Mouse (Mus musculus): Measurements from ENCODE around the gene 1110008P14Rik.

1110008P14Rik gene

GRCm38 (mm10) chr2:32408429-32409424 lies 27.0 kb upstream of the 1110008P14Rik start:
- DNase-seq (ENCODE audit: low spot score), result no peak

GRCm38 (mm10) chr2:32407144-32407824 lies 25.5 kb upstream of the 1110008P14Rik start:
- no peak for DNase-seq (ENCODE audit: low spot score)

DNA sequence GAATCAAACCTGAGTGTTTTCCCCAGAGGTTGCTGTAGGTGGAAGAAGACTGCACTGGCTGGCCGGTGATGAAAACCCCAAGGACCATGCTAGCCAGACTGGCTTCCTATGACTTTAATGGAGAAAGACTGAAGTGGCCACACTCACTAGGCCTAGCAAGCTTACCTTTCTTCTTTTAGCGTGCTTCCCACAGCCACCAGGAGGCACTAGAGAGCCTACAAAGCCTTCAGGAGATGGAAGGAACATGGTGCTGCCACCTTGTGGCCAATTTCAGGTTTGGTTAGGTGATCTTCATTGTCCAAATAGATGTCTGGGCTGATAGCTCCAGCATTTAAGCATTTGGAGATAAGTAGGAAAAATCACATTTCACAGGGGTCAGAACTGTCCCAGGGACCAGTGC lies 22.9 kb upstream of the 1110008P14Rik start:
- peak; percentile 90 for DNase-seq (ENCODE audit: low spot score)

DNA sequence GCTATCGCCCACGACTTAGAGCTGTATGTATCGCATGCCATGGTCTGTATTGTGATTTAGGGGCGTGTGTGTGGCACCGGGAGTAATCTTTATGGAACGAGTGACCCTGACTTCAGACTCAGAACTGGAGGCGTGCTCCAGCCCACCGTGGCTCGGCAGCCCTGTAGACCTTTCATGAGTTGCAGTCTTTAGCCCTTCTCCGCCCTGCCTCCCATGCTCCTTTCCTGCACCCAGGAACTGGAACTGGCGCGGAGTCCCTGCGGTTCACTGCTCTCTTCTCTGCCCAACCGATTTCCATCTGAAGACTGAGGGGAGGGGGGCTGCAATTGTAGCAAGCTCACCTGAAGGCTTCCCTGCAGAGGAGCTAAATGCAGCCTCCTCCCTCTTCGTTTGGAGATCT lies 15.0 kb upstream of the 1110008P14Rik start:
- DNase-seq (ENCODE audit: low spot score), result no peak

DNA sequence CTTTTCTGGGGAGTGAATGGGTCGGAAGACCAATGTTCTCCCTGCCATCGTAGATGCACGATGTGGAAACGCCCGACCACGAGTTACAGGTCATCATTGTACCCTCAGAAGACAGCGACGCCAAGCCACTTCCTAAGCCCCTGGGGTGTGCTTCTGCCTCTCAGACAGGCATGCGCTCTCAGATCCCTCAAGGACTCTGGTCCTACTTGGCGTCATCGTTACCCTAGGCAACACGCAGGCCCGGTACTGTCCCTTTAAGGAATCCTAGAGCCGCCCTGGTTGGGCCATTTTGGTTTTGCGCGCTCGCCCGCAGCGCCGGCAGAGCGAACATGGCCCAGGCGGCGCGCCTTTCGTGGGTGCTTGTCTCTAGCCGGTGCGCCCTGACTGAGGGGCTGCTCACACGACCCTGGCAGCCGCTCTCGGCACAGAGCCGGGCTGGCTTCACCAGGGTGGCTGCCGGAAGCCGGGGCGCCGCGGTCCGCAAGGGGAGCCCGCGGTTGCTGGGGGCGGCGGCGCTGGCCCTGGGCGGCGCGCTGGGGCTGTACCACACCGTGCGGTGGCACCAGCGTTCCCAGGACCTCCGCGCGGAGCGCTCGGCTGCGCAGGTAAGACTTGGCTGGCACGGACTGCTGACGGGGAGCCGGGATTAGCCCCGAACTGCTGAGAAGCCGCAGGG lies 14.3 kb upstream of the 1110008P14Rik start:
- DNase-seq (ENCODE audit: low spot score), result peak; percentile 87

DNA sequence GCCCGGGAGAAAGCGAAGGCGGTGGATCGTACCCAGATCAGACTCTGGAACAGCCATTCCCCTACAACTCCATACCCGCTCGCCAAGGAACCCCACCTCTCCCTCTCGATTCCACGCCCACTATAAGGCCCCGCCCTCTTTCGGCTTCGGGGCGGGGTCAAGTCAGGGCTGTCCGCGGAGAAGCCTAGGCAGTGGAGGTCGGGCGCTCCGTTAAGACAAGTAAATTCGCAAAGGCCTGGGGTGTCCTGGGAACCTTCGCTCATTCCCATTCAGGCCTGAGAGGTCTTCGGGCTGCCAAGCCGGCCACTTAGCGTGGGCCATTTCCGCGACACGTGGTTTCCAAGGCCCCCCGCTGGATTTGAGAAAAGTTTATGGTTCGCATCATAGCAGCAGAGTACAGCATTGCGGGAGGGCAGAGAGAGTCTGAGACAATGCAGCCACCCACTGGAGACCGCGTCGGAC lies 13.8 kb upstream of the 1110008P14Rik start, which contains the start of gene Ptges2:
Gene Ptges2, plus strand, starts transcription at position 413 of the 462 bp plus-strand sequence.
- DNase-seq (ENCODE audit: low spot score), result peak; percentile 84

DNA sequence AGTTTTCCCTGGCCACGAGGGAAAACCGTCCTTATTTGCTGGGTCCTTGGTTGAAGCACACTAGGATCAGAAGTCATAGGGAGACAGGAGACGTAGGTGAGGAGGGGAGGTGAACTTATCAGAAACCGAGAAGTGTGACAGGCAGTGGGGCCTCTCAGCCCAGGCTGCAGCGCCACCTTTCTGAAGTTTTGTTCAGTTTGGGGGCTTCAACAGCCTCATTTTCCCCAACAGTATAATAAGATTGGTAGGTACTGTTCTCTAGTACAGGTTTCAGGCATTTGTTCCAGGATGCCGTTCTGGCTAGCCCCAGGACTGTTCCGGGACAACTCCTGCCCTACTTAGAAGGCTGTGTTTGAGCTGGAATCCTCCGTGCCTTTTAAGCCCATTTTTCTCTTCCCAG lies 13.2 kb upstream of the 1110008P14Rik start:
- DNase-seq (ENCODE audit: low spot score), result peak; percentile 37

DNA sequence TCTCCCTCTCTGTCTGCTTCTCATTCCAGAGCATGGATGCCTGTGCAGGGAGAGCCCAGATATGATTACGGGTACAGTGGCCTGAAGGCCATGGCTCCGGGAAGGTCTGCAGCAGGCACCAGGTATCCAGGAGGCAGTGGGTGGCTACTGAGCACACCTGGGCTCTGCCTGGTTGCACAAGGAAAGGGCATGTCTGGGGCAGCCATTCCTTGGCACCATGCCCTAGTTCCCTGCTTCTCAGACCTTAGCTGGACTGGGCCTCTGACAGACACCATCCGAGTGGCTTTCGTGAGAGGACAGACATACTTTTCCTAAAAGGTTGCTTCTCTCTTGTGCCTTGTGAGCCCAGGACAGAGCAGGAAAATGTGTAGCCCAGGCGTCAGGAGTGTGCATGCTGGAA lies 10.3 kb upstream of the 1110008P14Rik start:
- no peak for DNase-seq (ENCODE audit: low spot score)

DNA sequence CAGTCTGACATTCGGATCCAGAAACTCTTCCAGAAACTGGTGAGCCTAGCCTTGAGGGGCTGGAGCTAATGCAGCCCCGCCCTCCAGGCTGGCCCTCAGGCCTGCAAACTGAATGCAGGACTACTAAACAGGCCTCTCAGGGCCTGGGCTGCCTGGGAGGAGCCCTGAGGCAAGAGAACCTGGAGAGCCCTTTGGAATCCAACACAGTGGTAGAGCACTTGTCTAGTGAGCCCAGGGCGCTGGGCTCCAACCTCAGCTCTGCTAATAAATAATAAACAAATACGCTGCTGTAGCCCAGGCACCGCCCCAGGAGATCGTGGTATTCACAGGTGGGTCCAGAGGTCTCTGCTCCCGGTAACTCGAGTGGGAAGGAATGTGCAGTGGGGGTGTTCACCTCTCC lies 9.1 kb upstream of the 1110008P14Rik start:
- DNase-seq (ENCODE audit: low spot score), result no peak

DNA sequence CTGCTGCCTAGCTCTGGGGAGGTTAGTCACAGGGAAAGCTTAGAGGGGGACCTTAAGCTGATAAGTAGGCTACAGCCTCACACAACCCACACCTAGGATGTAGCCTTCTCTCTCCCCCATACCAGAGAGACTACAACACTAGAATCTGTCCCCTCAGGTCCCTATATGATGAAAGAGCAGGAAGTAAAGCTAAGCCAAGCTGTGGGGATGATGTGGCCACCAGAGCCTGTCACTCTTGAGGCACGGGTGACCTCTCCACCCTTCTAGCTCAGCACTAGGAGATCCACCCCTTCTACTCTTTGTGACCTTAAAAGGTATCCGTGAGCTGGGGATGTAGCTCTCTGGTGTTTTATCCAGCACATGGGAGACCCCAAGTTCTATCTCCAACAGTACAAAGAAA lies 7.4 kb upstream of the 1110008P14Rik start:
- DNase-seq (ENCODE audit: low spot score), result no peak

DNA sequence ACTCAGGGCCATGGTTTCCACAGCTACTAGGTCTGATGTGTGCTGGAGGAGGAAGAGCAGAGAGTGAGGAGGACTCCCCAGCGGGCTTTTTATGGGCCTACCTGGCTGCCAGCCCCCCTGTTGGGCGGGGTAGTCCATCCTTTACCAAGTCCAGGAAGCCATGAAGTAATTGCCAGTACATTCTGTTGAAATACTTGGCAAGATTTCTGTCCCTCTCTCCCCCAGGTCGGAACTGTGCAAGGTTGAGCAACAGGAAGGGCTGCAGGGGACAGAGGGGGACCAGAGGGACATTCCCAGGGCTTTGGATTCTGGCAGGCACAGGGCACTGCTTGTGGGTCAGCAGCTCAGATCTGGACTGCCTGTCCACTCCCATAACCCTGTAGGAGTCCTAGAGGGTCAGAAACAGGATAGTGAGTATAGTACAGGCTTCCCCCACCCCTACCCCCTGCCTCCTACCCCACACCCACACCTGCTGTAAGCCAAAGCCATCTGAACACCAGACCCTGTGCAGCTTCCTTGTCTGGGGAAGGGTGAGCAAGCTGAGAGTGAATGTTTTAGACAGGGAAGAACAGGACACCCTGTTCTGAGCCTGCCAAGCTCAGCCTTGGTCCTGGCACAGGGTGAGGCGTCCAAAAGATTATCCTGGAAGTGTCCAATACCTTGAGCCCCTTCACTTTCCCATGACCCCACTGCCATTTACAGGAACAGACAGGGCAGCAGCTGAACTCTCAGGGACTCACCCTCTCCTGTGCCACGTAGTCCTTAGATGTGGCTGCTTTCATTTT lies 6.2 kb upstream of the 1110008P14Rik start, which contains the start of gene Lcn2:
Gene Lcn2, minus strand, starts transcription at position 547 of the 785 bp plus-strand sequence.
- no peak for DNase-seq (ENCODE audit: low spot score)

GRCm38 (mm10) chr2:32382689-32383088 lies 951 bp upstream of the 1110008P14Rik start:
- no peak for DNase-seq (ENCODE audit: low spot score)

DNA sequence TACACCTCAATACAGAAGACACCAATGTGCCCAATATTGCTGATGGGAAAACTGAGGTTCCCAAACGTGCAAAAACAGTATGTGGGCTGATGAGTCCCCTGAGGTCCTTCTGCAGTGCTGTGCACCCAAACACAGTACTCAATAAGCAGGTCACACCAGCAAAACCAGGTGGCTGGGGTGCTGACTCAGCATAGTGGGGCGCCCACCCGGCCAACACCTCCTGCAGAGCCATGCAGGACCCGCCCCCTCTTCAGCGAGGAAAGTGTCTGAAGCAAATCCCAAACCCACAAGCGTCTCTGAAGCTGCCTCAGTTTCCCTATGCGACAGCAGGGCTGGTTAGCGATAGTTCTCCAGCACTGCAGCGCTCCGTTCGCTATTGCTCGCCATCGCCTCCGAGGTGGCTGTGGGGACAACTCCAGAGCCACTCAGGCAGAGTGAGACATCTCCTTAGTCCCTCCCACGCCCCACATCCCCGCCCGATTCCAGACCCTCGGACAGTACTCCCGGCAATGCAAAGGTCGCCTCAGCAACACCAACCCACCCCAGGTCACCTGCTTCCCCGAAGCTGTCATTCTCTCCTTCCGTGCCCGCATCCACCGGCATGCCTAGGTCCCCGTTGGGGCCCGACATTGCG lies 480 bp downstream of the 1110008P14Rik start:
- no peak for DNase-seq (ENCODE audit: low spot score)

GRCm38 (mm10) chr2:32380001-32380500 lies 1.7 kb downstream of the 1110008P14Rik start:
- DNase-seq (ENCODE audit: low spot score), result no peak

GRCm38 (mm10) chr2:32376963-32377362 lies 4.8 kb downstream of the 1110008P14Rik start:
- no peak for DNase-seq (ENCODE audit: low spot score)

- no peak for DNase-seq (ENCODE audit: low spot score)
Observed at GRCm38 (mm10) chr2:32375317-32375940, 6.3 kb downstream of the 1110008P14Rik start.

GRCm38 (mm10) chr2:32374191-32374590 lies 7.5 kb downstream of the 1110008P14Rik start:
- no peak for DNase-seq (ENCODE audit: low spot score)

DNA sequence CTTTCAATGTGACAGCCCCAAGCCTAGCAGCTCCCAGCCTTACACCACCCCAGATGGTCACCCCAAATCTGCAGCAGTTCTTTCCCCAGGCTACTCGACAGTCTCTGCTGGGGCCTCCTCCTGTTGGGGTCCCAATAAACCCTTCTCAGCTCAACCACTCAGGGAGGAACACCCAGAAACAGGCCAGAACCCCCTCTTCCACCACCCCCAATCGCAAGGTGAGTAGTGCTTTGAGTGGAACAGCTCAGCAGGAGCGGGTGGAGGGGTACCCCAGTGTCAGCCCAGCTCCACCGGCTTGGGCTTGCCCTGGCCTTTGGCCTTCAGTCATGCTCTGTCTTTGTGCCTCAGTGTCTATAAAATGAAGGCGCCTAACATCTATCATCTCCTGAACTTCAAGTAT lies 14.4 kb downstream of the 1110008P14Rik start:
- DNase-seq (ENCODE audit: low spot score), result no peak

DNA sequence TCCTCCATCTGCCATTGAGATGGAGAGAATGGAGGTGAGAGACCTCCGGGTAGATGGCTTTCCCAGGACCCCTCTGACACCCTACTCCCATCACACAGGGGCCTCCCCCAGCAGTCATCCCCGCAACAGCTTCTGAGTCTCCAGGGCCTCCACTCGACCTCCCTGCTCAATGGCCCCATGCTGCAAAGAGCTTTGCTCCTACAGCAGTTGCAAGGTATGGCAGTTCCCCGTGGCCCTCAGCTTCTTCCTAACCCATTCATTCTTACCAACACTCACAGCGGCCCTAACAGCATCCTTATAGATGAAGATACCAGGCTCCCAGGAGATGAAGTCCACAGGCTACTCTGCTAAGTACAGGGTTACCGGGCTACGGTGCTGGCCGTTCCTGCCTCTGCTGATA lies 17.6 kb downstream of the 1110008P14Rik start:
- no peak for DNase-seq (ENCODE audit: low spot score)
